Mouse (Mus musculus): ENCODE measurements around the gene Efcab8.

- TF ChIP-seq CTCF (IDR thresholded peaks at IDR 0.05; ENCODE audit: control insufficient read depth, insufficient read depth, insufficient read length) (no peak), USF1 (IDR thresholded peaks at IDR 0.05; ENCODE audit: low read depth) (no peak)
Measured at GRCm38 (mm10) chr2:153762121-153762520, 17.6 kb upstream of the Efcab8 start.

Data from C2C12 (cell line).